ENCODE assay signal across 8 mouse cellular contexts in the genomic region with DNA sequence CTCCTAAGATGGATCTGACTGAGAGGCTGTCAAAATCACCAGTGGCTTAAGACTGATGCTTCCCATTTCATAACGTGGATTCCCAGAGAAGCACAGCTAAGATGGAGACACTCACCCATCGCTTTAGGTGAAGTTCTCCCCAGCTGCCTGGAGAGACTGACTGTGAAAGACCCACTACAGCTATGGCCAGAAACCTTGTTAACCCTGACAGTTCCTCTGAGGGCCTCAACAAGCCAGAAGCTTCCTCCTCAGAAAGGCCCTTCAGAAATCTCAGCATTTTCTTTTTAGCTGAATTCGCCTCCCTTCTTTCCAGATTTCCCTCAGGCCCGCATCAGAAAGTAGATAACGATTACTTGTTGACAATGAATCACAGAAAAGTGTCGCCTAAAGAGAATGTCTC. TPM values are rescaled to one million over a fixed set of nuclear protein-coding genes. Genes with fewer than 3 reads are reported as not detected.
DNase-seq lines count a peak whose midpoint lies in the region; ATAC-seq and TF ChIP-seq lines count a peak whose summit lies in the region.

No protein-coding gene starts in this region.

- DNase-seq in layer of hippocampus, adult 2 months (ENCODE audit: low spot score in 2 of 2): no peak
- no peak for DNase-seq in layer of hippocampus, adult 8-10 months (ENCODE audit: low spot score in 2 of 2)
- no peak for DNase-seq in spleen, postnatal 36 days (ENCODE audit: low spot score in 2 of 2)
- DNase-seq in spleen, postnatal 14 days (ENCODE audit: low spot score in 2 of 2): no peak

- H3K27me3 ChIP-seq in embryonic facial prominence, embryonic 15.5 days: no peaks in the 10 kb centered on the region
- no peaks in the 10 kb centered on the region for H3K27me3 ChIP-seq in hindbrain, embryonic 15.5 days
- H3K27me3 ChIP-seq in midbrain, embryonic 15.5 days (replicated peaks): no peaks in the 10 kb centered on the region

- peak overlapping the region; percentile 80 for H3K27ac ChIP-seq in layer of hippocampus, adult 2 months
- no peak overlapping the region; the same call in 1 of the 2 replicates for H3K27ac ChIP-seq in embryonic facial prominence, embryonic 15.5 days (replicated peaks)
- peak overlapping the region; percentile 52 for H3K27ac ChIP-seq in hindbrain, embryonic 15.5 days (replicated peaks)
- peak overlapping the region; percentile 45 for H3K27ac ChIP-seq in midbrain, embryonic 15.5 days

- H3K9me3 ChIP-seq in embryonic facial prominence, embryonic 15.5 days (replicated peaks): no peaks in the 10 kb centered on the region
- H3K9me3 ChIP-seq in hindbrain, embryonic 15.5 days: no peaks in the 10 kb centered on the region
- no peaks in the 10 kb centered on the region for H3K9me3 ChIP-seq in midbrain, embryonic 15.5 days

- ATAC-seq in embryonic facial prominence, embryonic 15.5 days (ENCODE audit: insufficient number of reproducible peaks, low FRiP score, low TSS enrichment, low read depth): no peak
- ATAC-seq in hindbrain, embryonic 15.5 days (ENCODE audit: low FRiP score, low read depth): no peak
- no peak; the same call in 1 of the 2 replicates for ATAC-seq in midbrain, embryonic 15.5 days (replicated peaks)
- no peak for ATAC-seq in megakaryocyte progenitor cell, adult 5-6 weeks (replicated peaks; ENCODE audit: poor library complexity)

- WGBS in embryonic facial prominence, embryonic 15.5 days: 44% methylated on average over 6 of the region's 6 CpGs
- WGBS in hindbrain, embryonic 15.5 days: 45% methylated on average over 6 of the region's 6 CpGs
- 40% methylated on average over 6 of the region's 6 CpGs for whole genome bisulfite sequencing in midbrain, embryonic 15.5 days

- peak overlapping the region; percentile 94 for H3K4me3 ChIP-seq in layer of hippocampus, adult 2 months
- H3K4me3 ChIP-seq in embryonic facial prominence, embryonic 15.5 days (replicated peaks): peak overlapping the region; percentile 98
- H3K4me3 ChIP-seq in hindbrain, embryonic 15.5 days: peak overlapping the region; percentile 97
- peak overlapping the region; percentile 83 for H3K4me3 ChIP-seq in midbrain, embryonic 15.5 days

- peaks cover 16% of the 10 kb centered on the region for H3K4me1 ChIP-seq in embryonic facial prominence, embryonic 15.5 days
- H3K4me1 ChIP-seq in hindbrain, embryonic 15.5 days (replicated peaks): peaks cover 24% of the 10 kb centered on the region
- H3K4me1 ChIP-seq in midbrain, embryonic 15.5 days: peaks cover 27% of the 10 kb centered on the region

- peaks cover 5% of the 10 kb centered on the region; the same call in 1 of the 2 replicates for H3K36me3 ChIP-seq in embryonic facial prominence, embryonic 15.5 days
- no peaks in the 10 kb centered on the region for H3K36me3 ChIP-seq in hindbrain, embryonic 15.5 days
- H3K36me3 ChIP-seq in midbrain, embryonic 15.5 days (replicated peaks): no peaks in the 10 kb centered on the region

- TF ChIP-seq CTCF in layer of hippocampus, adult 2 months (conservative IDR thresholded peaks at IDR 0.05): no peak

- H3K4me2 ChIP-seq in embryonic facial prominence, embryonic 15.5 days (replicated peaks): peak overlapping the region; percentile 77
- peak overlapping the region; percentile 77 for H3K4me2 ChIP-seq in hindbrain, embryonic 15.5 days
- peak overlapping the region; percentile 41 for H3K4me2 ChIP-seq in midbrain, embryonic 15.5 days

- no peak overlapping the region for H3K9ac ChIP-seq in embryonic facial prominence, embryonic 15.5 days
- no peak overlapping the region for H3K9ac ChIP-seq in hindbrain, embryonic 15.5 days
- H3K9ac ChIP-seq in midbrain, embryonic 15.5 days: no peak overlapping the region

RNA-seq across cellular contexts. Expression of a gene that starts 0.6 kb away (rescaled TPM):
- total RNA-seq in layer of hippocampus, adult 2 months (2021): 100 to 1,000 TPM; 194 to 211 TPM
- total RNA-seq in layer of hippocampus, adult 8-10 months (2022): 100 to 1,000 TPM; 182 to 220 (median 203) TPM
- 159 and 169 TPM in 2 replicates for polyA plus RNA-seq in embryonic facial prominence, embryonic 15.5 days (2015; fragmentation: Nextera tagmentation; extraction: Ambion mirVana)
- polyA plus RNA-seq in hindbrain, embryonic 15.5 days (2015; fragmentation: Nextera tagmentation; extraction: Ambion mirVana): 266 and 267 TPM in 2 replicates
- polyA plus RNA-seq in midbrain, embryonic 15.5 days (2015; fragmentation: Nextera tagmentation; extraction: Ambion mirVana): 279 and 283 TPM in 2 replicates
- total RNA-seq in megakaryocyte progenitor cell, adult 5-6 weeks (2015): 60.4 and 75.6 TPM in 2 replicates
- total RNA-seq in megakaryocyte progenitor cell, adult 5-6 weeks (2017): 26.9 and 36.0 TPM in 2 replicates

RNA-seq across cellular contexts. Expression of a gene that starts 52.7 kb away (rescaled TPM):
- 100 to 1,000 TPM; 184 to 189 TPM for total RNA-seq in layer of hippocampus, adult 2 months (2021)
- total RNA-seq in layer of hippocampus, adult 8-10 months (2022): 100 to 1,000 TPM; 171 to 184 (median 178) TPM
- 77.6 and 79.2 TPM in 2 replicates for polyA plus RNA-seq in embryonic facial prominence, embryonic 15.5 days (2015; fragmentation: Nextera tagmentation; extraction: Ambion mirVana)
- polyA plus RNA-seq in hindbrain, embryonic 15.5 days (2015; fragmentation: Nextera tagmentation; extraction: Ambion mirVana): 108 and 122 TPM in 2 replicates
- polyA plus RNA-seq in midbrain, embryonic 15.5 days (2015; fragmentation: Nextera tagmentation; extraction: Ambion mirVana): 136 and 140 TPM in 2 replicates
- total RNA-seq in megakaryocyte progenitor cell, adult 5-6 weeks (2015): 52.9 and 63.3 TPM in 2 replicates
- total RNA-seq in megakaryocyte progenitor cell, adult 5-6 weeks (2017): 83.9 and 96.5 TPM in 2 replicates
